Mouse (Mus musculus): ENCODE data around the gene Sptlc2. TPM values are rescaled to one million over a fixed set of nuclear protein-coding genes. Genes with fewer than 3 reads are reported as not detected.

The Sptlc2 gene
- 153 TPM for polyA plus RNA-seq (2014; fragmentation: Illumina TruSeq; extraction: RNeasy Lipid Tissue Mini Kit (QIAGEN cat#74804); ENCODE audit: low read depth, low replicate concordance)

GRCm38 (mm10) chr12:87388122-87388774 is at the start of gene Sptlc2:
TSS of gene Sptlc2 (minus strand) at chr12:87388355.

GRCm38 (mm10) chr12:87299657-87300440 is 88.3 kb downstream of the Sptlc2 start, which contains the start of gene Ism2:
TSS of gene Ism2 (minus strand) at chr12:87299705.

GRCm38 (mm10) chr12:87266108-87266826 is 121.9 kb downstream of the Sptlc2 start, which contains the start of the genes Vipas39 and Ahsa1:
TSS of gene Vipas39 (minus strand) at chr12:87266256.
TSS of gene Ahsa1 (plus strand) at chr12:87266479.

Other genes starting within 250 kb of the Sptlc2 start
- gene Gstz1, start 241.2 kb downstream of the Sptlc2 start, polyA plus RNA-seq (2014; fragmentation: Illumina TruSeq; extraction: RNeasy Lipid Tissue Mini Kit (QIAGEN cat#74804); ENCODE audit: low read depth, low replicate concordance), result 292 TPM
- 9.8 TPM for gene Pomt2, start 240.4 kb downstream of the Sptlc2 start, polyA plus RNA-seq (2014; fragmentation: Illumina TruSeq; extraction: RNeasy Lipid Tissue Mini Kit (QIAGEN cat#74804); ENCODE audit: low read depth, low replicate concordance)
- 2.5 TPM for gene Samd15, start 188.6 kb downstream of the Sptlc2 start, polyA plus RNA-seq (2014; fragmentation: Illumina TruSeq; extraction: RNeasy Lipid Tissue Mini Kit (QIAGEN cat#74804); ENCODE audit: low read depth, low replicate concordance)
- gene Tmed8, start 187.9 kb downstream of the Sptlc2 start, polyA plus RNA-seq (2014; fragmentation: Illumina TruSeq; extraction: RNeasy Lipid Tissue Mini Kit (QIAGEN cat#74804); ENCODE audit: low read depth, low replicate concordance), result 20.1 TPM
- 1.0 TPM for gene Noxred1, start 149.6 kb downstream of the Sptlc2 start, polyA plus RNA-seq (2014; fragmentation: Illumina TruSeq; extraction: RNeasy Lipid Tissue Mini Kit (QIAGEN cat#74804); ENCODE audit: low read depth, low replicate concordance)
- 30.1 TPM for gene Vipas39, start 122.1 kb downstream of the Sptlc2 start, polyA plus RNA-seq (2014; fragmentation: Illumina TruSeq; extraction: RNeasy Lipid Tissue Mini Kit (QIAGEN cat#74804); ENCODE audit: low read depth, low replicate concordance)
- gene Ahsa1, start 121.9 kb downstream of the Sptlc2 start, polyA plus RNA-seq (2014; fragmentation: Illumina TruSeq; extraction: RNeasy Lipid Tissue Mini Kit (QIAGEN cat#74804); ENCODE audit: low read depth, low replicate concordance), result 141 TPM
- gene Ism2, start 88.7 kb downstream of the Sptlc2 start, polyA plus RNA-seq (2014; fragmentation: Illumina TruSeq; extraction: RNeasy Lipid Tissue Mini Kit (QIAGEN cat#74804); ENCODE audit: low read depth, low replicate concordance), result not detected
- gene Slirp, start 55.5 kb upstream of the Sptlc2 start, polyA plus RNA-seq (2014; fragmentation: Illumina TruSeq; extraction: RNeasy Lipid Tissue Mini Kit (QIAGEN cat#74804); ENCODE audit: low read depth, low replicate concordance), result 164 TPM
- 13.4 TPM for gene Alkbh1, start 55.7 kb upstream of the Sptlc2 start, polyA plus RNA-seq (2014; fragmentation: Illumina TruSeq; extraction: RNeasy Lipid Tissue Mini Kit (QIAGEN cat#74804); ENCODE audit: low read depth, low replicate concordance)
- gene Snw1, start 83.9 kb upstream of the Sptlc2 start, polyA plus RNA-seq (2014; fragmentation: Illumina TruSeq; extraction: RNeasy Lipid Tissue Mini Kit (QIAGEN cat#74804); ENCODE audit: low read depth, low replicate concordance), result 84.7 TPM
- not detected for gene Gm5788, start 106.4 kb upstream of the Sptlc2 start, polyA plus RNA-seq (2014; fragmentation: Illumina TruSeq; extraction: RNeasy Lipid Tissue Mini Kit (QIAGEN cat#74804); ENCODE audit: low read depth, low replicate concordance)
- not detected for gene Gm8300, start 126.0 kb upstream of the Sptlc2 start, polyA plus RNA-seq (2014; fragmentation: Illumina TruSeq; extraction: RNeasy Lipid Tissue Mini Kit (QIAGEN cat#74804); ENCODE audit: low read depth, low replicate concordance)
- gene Oog1, start 214.3 kb upstream of the Sptlc2 start, polyA plus RNA-seq (2014; fragmentation: Illumina TruSeq; extraction: RNeasy Lipid Tissue Mini Kit (QIAGEN cat#74804); ENCODE audit: low read depth, low replicate concordance), result not detected
- gene Gm4027, start 230.5 kb upstream of the Sptlc2 start, polyA plus RNA-seq (2014; fragmentation: Illumina TruSeq; extraction: RNeasy Lipid Tissue Mini Kit (QIAGEN cat#74804); ENCODE audit: low read depth, low replicate concordance), result not detected

Measured in kidney, adult 10 weeks (tissue).